Mouse (Mus musculus) bone marrow macrophage, adult 2 months (primary cell): ENCODE measurements around the gene Vangl1.

Source experiments
- CTCF ChIP-seq: IDR thresholded peaks from 2 replicates; pipeline ENCODE4 v1.5.1; 2012; ENCODE audit warnings: low read depth, mild to moderate bottlenecking, low read length, moderate library complexity
- POLR2A ChIP-seq: IDR thresholded peaks from 2 replicates; pipeline ENCODE4 v1.6.1; 2012; ENCODE audit warnings: mild to moderate bottlenecking, low read depth, low read length, borderline replicate concordance

- TF ChIP-seq CTCF (no peak), POLR2A (no peak)
Measured at GRCm38 (mm10) chr3:102158759-102159422, 45.6 kb downstream of the Vangl1 start.
